Mouse (Mus musculus) left cerebral cortex, postnatal 4 days (tissue): ENCODE data around the gene Plb1. TPM values are rescaled to one million over a fixed set of nuclear protein-coding genes. Genes with fewer than 3 reads are reported as not detected.

Experiments used
- total RNA-seq, 2 experiments: library from RNA; stranded (reverse); gene quantifications; 2 replicates each; pipeline ENCODE4 v1.2.3; 2021

Gene Plb1
- total RNA-seq, 2 experiments from 2014 or later, result 0.90 to 1.5 TPM

Other genes with a start within 250 kb of the Plb1 start
- 10 to 100 TPM; 46.3 to 52.0 TPM for gene Fosl2, start 96.9 kb upstream of the Plb1 start, total RNA-seq
- 100 to 1,000 TPM; 362 to 387 TPM for gene Ppp1cb, start 226.1 kb downstream of the Plb1 start, total RNA-seq